22 mouse cellular contexts compared by ENCODE assay signal in the genomic region with DNA sequence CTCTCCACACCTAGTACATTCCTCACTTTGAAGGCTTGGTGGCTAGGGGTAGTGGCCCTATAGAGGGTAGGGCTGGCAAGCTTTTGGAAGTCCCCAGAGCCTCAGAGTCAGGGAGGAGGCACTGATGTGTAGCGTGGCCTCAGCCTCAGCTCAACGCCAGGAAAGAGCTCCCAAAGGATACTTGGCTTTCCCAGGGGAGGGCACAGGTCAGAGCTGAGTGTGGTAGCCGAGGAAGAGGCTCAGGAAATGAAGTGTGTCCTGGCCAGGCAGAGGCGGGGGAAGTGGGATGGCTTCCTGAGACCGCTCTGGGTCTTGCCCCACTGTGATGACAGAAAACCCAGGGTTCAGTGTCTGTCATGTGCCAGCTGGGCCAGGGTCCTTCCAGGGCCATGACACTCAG. TPM values are rescaled to one million over a fixed set of nuclear protein-coding genes. Genes with fewer than 3 reads are reported as not detected.
DNase-seq lines count a peak whose midpoint lies in the region; ATAC-seq and TF ChIP-seq lines count a peak whose summit lies in the region.
"Had no signal": no experiment of that assay in that cellular context is flagged by ENCODE, and none has a peak within 500 bp of the region (broad histone marks: within the 10 kb centered on the region; RNA-seq: fewer than 3 reads in every experiment).

No protein-coding gene starts in this region.

- no peak for TF ChIP-seq EP300 in lung, postnatal 0 days (IDR thresholded peaks at IDR 0.05)
- no peak for TF ChIP-seq EP300 in stomach, postnatal 0 days (optimal IDR thresholded peaks at IDR 0.05)

- peak; percentile 24; the same call in 1 of the 2 replicates for ATAC-seq in lung, postnatal 0 days
- ATAC-seq in stomach, postnatal 0 days (ENCODE audit: low FRiP score, low TSS enrichment): no peak
- ATAC-seq: forebrain, embryonic 16.5 days; intestine, embryonic 15.5 days; liver, embryonic 12.5 days had no signal

- H3K9me3 ChIP-seq in lung, postnatal 0 days (ENCODE audit: low read length): no peaks in the 10 kb centered on the region
- H3K9me3 ChIP-seq in stomach, postnatal 0 days (ENCODE audit: control insufficient read depth, low read length): no peaks in the 10 kb centered on the region
- H3K9me3 ChIP-seq: embryonic facial prominence, embryonic 15.5 days; hindbrain, embryonic 15.5 days; intestine, embryonic 15.5 days; liver, embryonic 12.5 days; midbrain, embryonic 12.5 days; neural tube, embryonic 12.5 days had no signal

- H3K4me2 ChIP-seq in lung, postnatal 0 days (replicated peaks; ENCODE audit: low read depth, low read length): no peak overlapping the region
- H3K4me2 ChIP-seq in stomach, postnatal 0 days (replicated peaks; ENCODE audit: low read depth): no peak overlapping the region
- H3K4me2 ChIP-seq: embryonic facial prominence, embryonic 15.5 days; hindbrain, embryonic 15.5 days; intestine, embryonic 15.5 days; liver, embryonic 12.5 days; midbrain, embryonic 12.5 days; neural tube, embryonic 12.5 days had no signal

- H3K27me3 ChIP-seq in kidney, adult 2 months (replicated peaks; ENCODE audit: control insufficient read depth, insufficient read depth, low read length): no peaks in the 10 kb centered on the region
- no peaks in the 10 kb centered on the region for H3K27me3 ChIP-seq in lung, postnatal 0 days (replicated peaks; ENCODE audit: insufficient read depth, low read length)
- no peaks in the 10 kb centered on the region for H3K27me3 ChIP-seq in stomach, postnatal 0 days (ENCODE audit: control insufficient read depth, insufficient read depth, low read length)
- H3K27me3 ChIP-seq: embryonic facial prominence, embryonic 15.5 days; hindbrain, embryonic 15.5 days; intestine, embryonic 15.5 days; midbrain, embryonic 12.5 days; neural tube, embryonic 12.5 days had no signal

- H3K9ac ChIP-seq in lung, postnatal 0 days (replicated peaks; ENCODE audit: low read depth): no peak overlapping the region
- peak overlapping the region; percentile 13; the same call in 1 of the 2 replicates for H3K9ac ChIP-seq in stomach, postnatal 0 days (ENCODE audit: low read length)
- H3K9ac ChIP-seq: embryonic facial prominence, embryonic 15.5 days; hindbrain, embryonic 15.5 days; intestine, embryonic 15.5 days; liver, embryonic 12.5 days; midbrain, embryonic 12.5 days; neural tube, embryonic 12.5 days had no signal

- TF ChIP-seq POLR2A in kidney, adult 2 months (IDR thresholded peaks at IDR 0.05; ENCODE audit: low read depth, low read length): no peak
- no peak for TF ChIP-seq POLR2A in lung, adult 2 months (IDR thresholded peaks at IDR 0.05; ENCODE audit: borderline replicate concordance, extremely low read depth, low read depth, low read length)

- H3K4me1 ChIP-seq in kidney, adult 2 months (ENCODE audit: control insufficient read depth, insufficient read depth, low read length): no peaks in the 10 kb centered on the region
- no peaks in the 10 kb centered on the region for H3K4me1 ChIP-seq in lung, postnatal 0 days (ENCODE audit: insufficient read depth, low read depth, low read length)
- H3K4me1 ChIP-seq in lung, adult 2 months (ENCODE audit: control insufficient read depth, insufficient read depth, low read length): no peaks in the 10 kb centered on the region; the same call in 1 of the 2 replicates
- H3K4me1 ChIP-seq in stomach, postnatal 0 days (replicated peaks; ENCODE audit: control insufficient read depth, insufficient read depth): no peaks in the 10 kb centered on the region
- H3K4me1 ChIP-seq: embryonic facial prominence, embryonic 15.5 days; hindbrain, embryonic 15.5 days; intestine, embryonic 15.5 days; midbrain, embryonic 12.5 days; neural tube, embryonic 12.5 days had no signal

- intact Hi-C loops in heart, postnatal 25 days (cut with DNase I): loop anchor here (5.0 kb wide), 1 partner anchor 129 kb away; the partner anchor contains the start of gene Tspan32

- H3K36me3 ChIP-seq in kidney, adult 2 months (ENCODE audit: control insufficient read depth, insufficient read depth, low read length): no peaks in the 10 kb centered on the region
- no peaks in the 10 kb centered on the region for H3K36me3 ChIP-seq in lung, postnatal 0 days (ENCODE audit: insufficient read depth, low read length)
- no peaks in the 10 kb centered on the region for H3K36me3 ChIP-seq in stomach, postnatal 0 days (ENCODE audit: control insufficient read depth, insufficient read depth, low read length)
- H3K36me3 ChIP-seq: embryonic facial prominence, embryonic 15.5 days; hindbrain, embryonic 15.5 days; intestine, embryonic 15.5 days; liver, embryonic 12.5 days; midbrain, embryonic 12.5 days; neural tube, embryonic 12.5 days had no signal

- no peak overlapping the region for H3K27ac ChIP-seq in kidney, adult 2 months (ENCODE audit: insufficient read depth, low read depth, low read length)
- H3K27ac ChIP-seq in lung, postnatal 0 days (ENCODE audit: low read length): no peak overlapping the region
- no peak overlapping the region for H3K27ac ChIP-seq in stomach, postnatal 0 days (replicated peaks)
- H3K27ac ChIP-seq: embryonic facial prominence, embryonic 15.5 days; hindbrain, embryonic 15.5 days; intestine, embryonic 15.5 days; left cerebral cortex, adult 2 months; liver, embryonic 12.5 days; midbrain, embryonic 12.5 days; neural tube, embryonic 12.5 days had no signal

- WGBS in kidney, adult 2 months: 46% methylated on average over 5 of the region's 5 CpGs
- WGBS in lung, postnatal 0 days: 36% methylated on average over 5 of the region's 5 CpGs
- WGBS in lung, adult 2 months: 42% methylated on average over 5 of the region's 5 CpGs
- WGBS in stomach, postnatal 0 days: 56% methylated on average over 5 of the region's 5 CpGs

- peak; percentile 95 for DNase-seq in heart, adult 11 months
- no peak for DNase-seq in heart, postnatal 25 days (ENCODE audit: low spot score)
- DNase-seq in kidney, adult 2 months: peak; percentile 26
- no peak for DNase-seq in kidney, adult 8-10 months
- DNase-seq in lung, postnatal 0 days (ENCODE audit: low spot score): no peak
- no peak for DNase-seq in lung, adult 2 months
- DNase-seq in stomach, postnatal 0 days (ENCODE audit: low spot score): no peak
- DNase-seq: cerebellum, adult 2 months; cerebellum, postnatal 36 days; gastrocnemius, postnatal 25 days; kidney, postnatal 25 days; left cerebral cortex, postnatal 4 days; right cerebral cortex, postnatal 4 days had no signal

- TF ChIP-seq CTCF in kidney, adult 2 months (conservative IDR thresholded peaks at IDR 0.05; ENCODE audit: insufficient read depth, insufficient read length, low read depth, low read length): no peak
- TF ChIP-seq CTCF in lung, postnatal 0 days (IDR thresholded peaks at IDR 0.05): no peak
- TF ChIP-seq CTCF in lung, adult 2 months (IDR thresholded peaks at IDR 0.05; ENCODE audit: insufficient read depth, low read length): no peak
- TF ChIP-seq CTCF in stomach, postnatal 0 days (IDR thresholded peaks at IDR 0.05; ENCODE audit: low read depth): no peak

- no peak overlapping the region for H3K4me3 ChIP-seq in kidney, adult 2 months (ENCODE audit: insufficient read depth, low read depth, low read length)
- no peak overlapping the region for H3K4me3 ChIP-seq in lung, postnatal 0 days (ENCODE audit: low read depth, low read length)
- no peak overlapping the region for H3K4me3 ChIP-seq in lung, adult 2 months (replicated peaks; ENCODE audit: extremely low read depth, low read depth, low read length)
- no peak overlapping the region for H3K4me3 ChIP-seq in stomach, postnatal 0 days (ENCODE audit: low read depth, low read length)
- H3K4me3 ChIP-seq: embryonic facial prominence, embryonic 15.5 days; hindbrain, embryonic 15.5 days; intestine, embryonic 15.5 days; left cerebral cortex, adult 2 months; liver, embryonic 12.5 days; midbrain, embryonic 12.5 days; neural tube, embryonic 12.5 days had no signal

RNA-seq across cellular contexts. Expression of gene Kcnq1, which starts 30.4 kb away (rescaled TPM):
- total RNA-seq in heart, postnatal 25 days (2021): 10 to 100 TPM; 37.4 to 37.7 TPM
- 24.0 and 27.5 TPM in 2 replicates for polyA plus RNA-seq in kidney, adult 2 months (2012; rRNA removed)
- 11.8 and 13.0 TPM in 2 replicates for polyA plus RNA-seq in lung, postnatal 0 days (2015; fragmentation: Nextera tagmentation; extraction: Ambion mirVana)
- 26.7 and 28.2 TPM in 2 replicates for polyA plus RNA-seq in lung, adult 2 months (2012; rRNA removed)
- 17.8 and 21.2 TPM in 2 replicates for polyA plus RNA-seq in stomach, postnatal 0 days (2015; fragmentation: Nextera tagmentation; extraction: Ambion mirVana)
- polyA plus RNA-seq: C2C12 had no signal

RNA-seq across cellular contexts. Expression of gene Trpm5, which starts 42.1 kb away (rescaled TPM):
- not detected for total RNA-seq in heart, postnatal 25 days (2021)
- 0.03 TPM in 2 replicates for polyA plus RNA-seq in kidney, adult 2 months (2012; rRNA removed)
- 0.65 and 0.72 TPM in 2 replicates for polyA plus RNA-seq in lung, postnatal 0 days (2015; fragmentation: Nextera tagmentation; extraction: Ambion mirVana)
- polyA plus RNA-seq in lung, adult 2 months (2012; rRNA removed): 0.42 and 0.62 TPM in 2 replicates
- polyA plus RNA-seq in stomach, postnatal 0 days (2015; fragmentation: Nextera tagmentation; extraction: Ambion mirVana): 2.0 and 3.3 TPM in 2 replicates
- total RNA-seq: left cerebral cortex, adult 2 months had no signal

Comparison
In these comparisons a context has a peak if more than half of its experiments do, and no peak if none do; other contexts are left out.
1. DNase-seq: peak in heart, adult 11 months (single experiment) and kidney, adult 2 months (single experiment); none in heart, postnatal 25 days (single experiment), kidney, adult 8-10 months (0 of 2), lung, postnatal 0 days (single experiment), lung, adult 2 months (single experiment) and stomach, postnatal 0 days (single experiment).